Mouse (Mus musculus): ENCODE results near the gene Gse1. TPM values are rescaled to one million over a fixed set of nuclear protein-coding genes. Genes with fewer than 3 reads are reported as not detected.
A peak's percentile ranks its signal among the peaks of the same experiment; 100 is the strongest.

Gene Gse1
- total RNA-seq, 2 experiments from 2014 or later = 105 to 134 TPM

GRCm38 (mm10) chr8:120426105-120426504, 197.8 kb downstream of the Gse1 start:
- peak; percentile 20; the same call in 1 of the 2 replicates for ATAC-seq (replicated peaks; ENCODE audit: low FRiP score, poor library complexity, severe bottlenecking)

GRCm38 (mm10) chr8:120426622-120427385, 198.5 kb downstream of the Gse1 start:
- no peak for ATAC-seq (replicated peaks; ENCODE audit: low FRiP score, poor library complexity, severe bottlenecking)

- ATAC-seq (replicated peaks; ENCODE audit: low FRiP score, poor library complexity, severe bottlenecking) = no peak
Observed at GRCm38 (mm10) chr8:120428492-120428891, 200.2 kb downstream of the Gse1 start.

- ATAC-seq (replicated peaks; ENCODE audit: low FRiP score, poor library complexity, severe bottlenecking) = no peak
Observed at GRCm38 (mm10) chr8:120429116-120429515, 200.9 kb downstream of the Gse1 start.

GRCm38 (mm10) chr8:120431042-120431441, 202.8 kb downstream of the Gse1 start:
- no peak for ATAC-seq (replicated peaks; ENCODE audit: low FRiP score, poor library complexity, severe bottlenecking)

GRCm38 (mm10) chr8:120432438-120432837, 204.2 kb downstream of the Gse1 start:
- ATAC-seq (replicated peaks; ENCODE audit: low FRiP score, poor library complexity, severe bottlenecking) = no peak

- no peak for ATAC-seq (replicated peaks; ENCODE audit: low FRiP score, poor library complexity, severe bottlenecking)
Observed at GRCm38 (mm10) chr8:120433143-120433542, 204.9 kb downstream of the Gse1 start.

GRCm38 (mm10) chr8:120433734-120434133, 205.5 kb downstream of the Gse1 start:
- 0 out of 2 replicates have a peak, but pooled peaks have one; percentile 44 for ATAC-seq (replicated peaks; ENCODE audit: low FRiP score, poor library complexity, severe bottlenecking)

- ATAC-seq (replicated peaks; ENCODE audit: low FRiP score, poor library complexity, severe bottlenecking) = no peak
Observed at GRCm38 (mm10) chr8:120435781-120436180, 207.5 kb downstream of the Gse1 start.

- no peak for ATAC-seq (replicated peaks; ENCODE audit: low FRiP score, poor library complexity, severe bottlenecking)
Observed at GRCm38 (mm10) chr8:120436491-120437030, 208.3 kb downstream of the Gse1 start.

- ATAC-seq (replicated peaks; ENCODE audit: low FRiP score, poor library complexity, severe bottlenecking) = no peak
Observed at GRCm38 (mm10) chr8:120437207-120437606, 209.0 kb downstream of the Gse1 start.

- no peak for ATAC-seq (replicated peaks; ENCODE audit: low FRiP score, poor library complexity, severe bottlenecking)
Observed at GRCm38 (mm10) chr8:120437666-120438395, 209.6 kb downstream of the Gse1 start.

GRCm38 (mm10) chr8:120439309-120439708, 211.1 kb downstream of the Gse1 start:
- no peak for ATAC-seq (replicated peaks; ENCODE audit: low FRiP score, poor library complexity, severe bottlenecking)

GRCm38 (mm10) chr8:120440739-120441138, 212.5 kb downstream of the Gse1 start:
- ATAC-seq (replicated peaks; ENCODE audit: low FRiP score, poor library complexity, severe bottlenecking) = no peak

GRCm38 (mm10) chr8:120441637-120442036, 213.4 kb downstream of the Gse1 start:
- ATAC-seq (replicated peaks; ENCODE audit: low FRiP score, poor library complexity, severe bottlenecking) = no peak

GRCm38 (mm10) chr8:120442306-120443003, 214.2 kb downstream of the Gse1 start:
- ATAC-seq (replicated peaks; ENCODE audit: low FRiP score, poor library complexity, severe bottlenecking) = no peak

GRCm38 (mm10) chr8:120445249-120445648, 217.0 kb downstream of the Gse1 start:
- peak; percentile 48; the same call in 1 of the 2 replicates for ATAC-seq (replicated peaks; ENCODE audit: low FRiP score, poor library complexity, severe bottlenecking)

GRCm38 (mm10) chr8:120448131-120448530, 219.9 kb downstream of the Gse1 start:
- ATAC-seq (replicated peaks; ENCODE audit: low FRiP score, poor library complexity, severe bottlenecking) = no peak

GRCm38 (mm10) chr8:120449139-120449538, 220.9 kb downstream of the Gse1 start:
- no peak for ATAC-seq (replicated peaks; ENCODE audit: low FRiP score, poor library complexity, severe bottlenecking)

- ATAC-seq (replicated peaks; ENCODE audit: low FRiP score, poor library complexity, severe bottlenecking) = no peak
Observed at GRCm38 (mm10) chr8:120449608-120450031, 221.4 kb downstream of the Gse1 start.

All from erythroid progenitor cell, adult 5-6 weeks (primary cell).